Mouse (Mus musculus) cerebellum, adult 2 months (tissue): ENCODE measurements around the gene S100a4.

Experiments used
- CTCF ChIP-seq: fragments of 200-500 bp; IDR thresholded peaks from 2 replicates; pipeline ENCODE4 v1.5.1; 2011; ENCODE audit warnings: low read depth, mild to moderate bottlenecking, control low read depth, low read length, moderate library complexity, borderline replicate concordance; ENCODE audit not compliant: insufficient read depth
- POLR2A ChIP-seq: fragments of 200-500 bp; IDR thresholded peaks from 2 replicates; pipeline ENCODE4 v1.6.1; 2011; ENCODE audit warnings: low read length, control low read depth, borderline replicate concordance; ENCODE audit not compliant: insufficient read depth

DNA sequence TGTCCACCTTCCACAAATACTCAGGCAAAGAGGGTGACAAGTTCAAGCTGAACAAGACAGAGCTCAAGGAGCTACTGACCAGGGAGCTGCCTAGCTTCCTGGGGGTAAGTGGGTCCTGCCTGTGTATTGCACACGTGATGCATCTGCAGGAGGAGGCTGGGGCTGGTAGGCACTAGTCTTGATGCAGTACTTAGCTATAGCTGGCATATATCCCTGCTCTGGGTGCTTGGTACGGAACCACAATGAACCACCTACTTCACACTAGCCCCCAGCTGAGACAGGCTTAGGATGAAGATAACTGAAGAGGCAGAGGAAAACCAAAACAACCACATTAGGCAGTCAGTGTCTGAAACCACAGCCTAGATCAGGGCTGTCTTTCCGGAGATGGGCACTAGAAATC is 1.5 kb downstream of the S100a4 start:
- no peak for TF ChIP-seq CTCF
- TF ChIP-seq POLR2A, result no peak
